Mouse (Mus musculus): ENCODE results near the gene Ppp1cc. TPM values are rescaled to one million over a fixed set of nuclear protein-coding genes. Genes with fewer than 3 reads are reported as not detected.

The Ppp1cc gene
- polyA plus RNA-seq (2012; rRNA removed): 311 and 378 TPM in 2 replicates

DNA sequence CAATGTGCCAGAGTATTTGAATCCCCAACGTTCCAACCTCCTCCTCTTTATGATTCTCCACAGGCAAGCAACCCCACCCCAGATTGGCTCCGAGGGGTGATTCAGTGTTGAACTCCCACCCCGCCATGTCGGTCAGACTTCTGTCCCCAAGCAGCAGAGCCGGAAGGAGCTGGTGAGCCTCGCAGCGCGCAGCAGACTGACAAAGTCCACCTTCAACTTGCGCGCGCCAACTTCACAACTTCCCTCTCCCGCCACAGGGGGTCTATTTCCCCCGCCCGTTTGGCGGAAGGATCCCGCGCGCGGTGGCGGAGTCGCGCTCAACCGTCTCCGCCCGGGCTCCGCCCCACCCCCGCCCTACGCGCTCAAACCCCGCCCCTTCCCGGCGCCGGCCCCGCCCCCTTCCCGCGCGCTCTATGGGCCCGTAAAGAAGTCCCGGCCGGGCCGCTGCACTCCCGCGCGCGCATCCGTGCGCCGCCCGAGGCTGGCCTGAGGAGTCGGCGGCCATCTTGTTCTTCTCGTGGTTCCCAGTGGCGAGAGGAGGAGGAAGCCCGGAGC lies at the start of gene Ppp1cc:
Ppp1cc (plus strand) TSS at position 452 of the 555 bp plus-strand sequence.

DNA sequence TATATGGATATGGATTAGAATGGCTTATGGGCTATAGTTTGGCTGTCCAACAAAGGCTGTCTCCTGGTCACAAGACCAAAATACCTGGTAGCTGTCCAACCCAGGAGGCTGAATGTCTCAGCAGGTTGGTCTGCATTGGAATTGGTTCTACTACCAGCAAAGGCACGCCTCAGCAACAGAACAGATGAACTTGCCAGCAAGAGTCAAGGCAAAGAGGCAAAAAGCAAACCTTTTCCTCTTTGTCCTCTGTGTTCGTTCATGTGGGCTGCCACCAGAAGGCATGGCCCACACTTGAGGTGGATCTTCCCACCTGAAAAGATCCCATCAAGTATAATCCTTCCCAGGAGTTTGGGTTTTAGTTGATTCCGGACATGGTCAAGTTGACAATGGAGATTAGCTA lies 17.4 kb upstream of the Ppp1cc start, which contains the start of gene Ccdc63:
Ccdc63 (minus strand) TSS at position 101 of the 400 bp plus-strand sequence.

DNA sequence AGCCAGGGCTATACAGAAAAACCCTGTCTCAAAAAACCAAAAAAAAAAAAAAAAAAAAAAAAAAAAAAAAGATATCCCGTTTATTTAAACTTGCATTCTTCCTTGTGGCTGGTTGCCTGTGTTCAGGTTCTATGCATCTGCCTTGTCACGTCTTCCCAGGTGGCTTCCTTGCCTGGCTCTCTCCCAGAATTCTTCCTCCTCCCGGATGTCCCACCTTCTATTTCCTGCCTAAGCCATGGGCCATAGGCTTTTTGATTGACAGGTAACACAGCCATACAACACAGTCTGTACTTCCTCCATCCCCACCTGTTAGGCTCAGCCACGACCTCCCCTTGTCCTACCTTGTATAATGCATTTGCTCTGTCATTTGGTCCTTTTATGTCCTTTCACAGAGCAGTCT lies 48.4 kb downstream of the Ppp1cc start, which contains the start of gene Hvcn1:
Hvcn1 (plus strand) TSS at position 330 of the 400 bp plus-strand sequence.

Other genes starting within 250 kb of the Ppp1cc start
- gene Cux2, start 108.2 kb upstream of the Ppp1cc start, polyA plus RNA-seq (2012; rRNA removed): 36.5 and 45.0 TPM in 2 replicates
- gene Myl2, start 57.3 kb upstream of the Ppp1cc start, polyA plus RNA-seq (2012; rRNA removed): 0.55 and 4.2 TPM in 2 replicates
- 0.12 and 0.19 TPM in 2 replicates for gene Ccdc63, start 17.5 kb upstream of the Ppp1cc start, polyA plus RNA-seq (2012; rRNA removed)
- gene Hvcn1, start 48.5 kb downstream of the Ppp1cc start, polyA plus RNA-seq (2012; rRNA removed): 2.2 and 3.1 TPM in 2 replicates
- gene Tctn1, start 106.2 kb downstream of the Ppp1cc start, polyA plus RNA-seq (2012; rRNA removed): 36.5 and 38.8 TPM in 2 replicates
- 11.9 and 14.2 TPM in 2 replicates for gene Pptc7, start 126.1 kb downstream of the Ppp1cc start, polyA plus RNA-seq (2012; rRNA removed)
- 21.7 and 22.8 TPM in 2 replicates for gene Rad9b, start 196.0 kb downstream of the Ppp1cc start, polyA plus RNA-seq (2012; rRNA removed)
- gene Vps29, start 196.1 kb downstream of the Ppp1cc start, polyA plus RNA-seq (2012; rRNA removed): 153 and 155 TPM in 2 replicates
- gene Gpn3, start 213.6 kb downstream of the Ppp1cc start, polyA plus RNA-seq (2012; rRNA removed): 50.6 and 51.6 TPM in 2 replicates
- gene Fam216a, start 214.1 kb downstream of the Ppp1cc start, polyA plus RNA-seq (2012; rRNA removed): 125 and 136 TPM in 2 replicates
- gene Arpc3, start 233.6 kb downstream of the Ppp1cc start, polyA plus RNA-seq (2012; rRNA removed): 318 and 379 TPM in 2 replicates

All from central nervous system, embryonic 14 days (tissue).